Mouse (Mus musculus): ENCODE results near the gene Fbxo42. TPM values are rescaled to one million over a fixed set of nuclear protein-coding genes. Genes with fewer than 3 reads are reported as not detected.
A peak's percentile ranks its signal among the peaks of the same experiment; 100 is the strongest.

Gene Fbxo42
- total RNA-seq, 2 experiments from 2014 or later, result 7.8 to 16.5 TPM

DNA sequence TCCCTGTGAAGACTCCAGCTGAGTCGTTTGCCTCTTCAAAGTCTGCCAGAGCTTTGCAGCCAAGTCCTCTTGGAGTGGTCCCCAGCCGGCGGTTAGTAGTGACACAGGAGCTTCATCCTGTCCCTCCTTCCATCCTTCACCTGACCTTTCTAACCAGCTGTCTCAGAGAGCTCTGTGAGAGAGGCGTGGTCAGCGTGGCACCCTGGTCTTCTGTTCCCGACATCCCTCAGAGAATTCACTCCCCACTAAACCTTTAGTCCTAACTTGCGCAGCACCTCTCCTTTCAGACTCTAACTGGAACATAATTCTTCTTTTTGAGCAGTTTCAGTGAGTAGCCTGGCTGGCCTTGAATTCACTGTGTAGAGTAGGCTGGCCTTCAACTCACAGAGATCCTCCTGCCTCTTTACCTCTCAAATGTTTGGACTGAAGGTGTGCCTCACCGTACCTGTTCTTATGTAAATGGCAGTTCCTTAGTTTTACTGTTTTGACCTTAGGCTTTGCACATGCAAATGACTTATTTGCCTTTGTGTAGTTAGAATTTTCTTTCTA is 18.1 kb downstream of the Fbxo42 start:
- no peak for ATAC-seq (replicated peaks; ENCODE audit: poor library complexity, severe bottlenecking)

DNA sequence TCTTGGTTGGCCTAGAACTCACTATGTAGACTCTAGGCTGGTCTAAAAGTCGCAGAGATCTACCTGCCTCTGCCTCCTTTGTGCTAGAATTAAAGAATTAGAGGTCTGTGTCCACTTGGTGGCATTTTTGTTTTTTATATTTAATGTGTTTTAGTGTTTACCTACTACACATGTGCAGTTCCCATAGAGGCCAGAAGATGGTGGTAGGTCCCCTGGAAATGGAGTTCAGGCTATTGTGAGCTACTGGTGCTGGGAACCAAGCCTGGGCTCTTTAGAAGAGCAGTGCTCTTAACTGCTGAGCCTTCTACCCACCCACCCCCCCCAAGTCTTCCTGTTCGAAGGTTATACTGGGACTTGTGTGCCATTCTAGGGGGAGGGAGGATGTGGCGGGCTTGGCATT is 19.4 kb downstream of the Fbxo42 start:
- no peak for ATAC-seq (replicated peaks; ENCODE audit: poor library complexity, severe bottlenecking)

DNA sequence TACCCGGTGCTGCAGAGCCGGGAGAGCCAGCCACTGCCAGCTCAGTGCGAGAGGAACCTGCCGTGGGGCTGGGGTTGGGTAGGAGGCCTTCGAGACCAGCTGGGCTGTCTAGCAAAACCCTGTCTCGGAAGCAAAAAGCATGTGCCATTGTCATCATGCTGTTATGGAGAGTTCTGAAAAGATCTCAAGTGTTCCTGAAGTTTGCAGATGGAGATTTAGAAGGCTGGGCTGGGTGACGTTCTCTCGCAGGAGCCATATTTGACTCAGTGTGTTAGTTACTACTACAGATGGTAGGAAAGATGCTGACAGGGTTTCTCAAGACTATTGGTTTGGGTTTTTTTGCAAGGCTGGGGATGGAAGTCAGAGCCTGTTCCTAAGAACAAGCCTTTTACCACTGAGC is 24.4 kb downstream of the Fbxo42 start:
- ATAC-seq (replicated peaks; ENCODE audit: poor library complexity, severe bottlenecking), result no peak

DNA sequence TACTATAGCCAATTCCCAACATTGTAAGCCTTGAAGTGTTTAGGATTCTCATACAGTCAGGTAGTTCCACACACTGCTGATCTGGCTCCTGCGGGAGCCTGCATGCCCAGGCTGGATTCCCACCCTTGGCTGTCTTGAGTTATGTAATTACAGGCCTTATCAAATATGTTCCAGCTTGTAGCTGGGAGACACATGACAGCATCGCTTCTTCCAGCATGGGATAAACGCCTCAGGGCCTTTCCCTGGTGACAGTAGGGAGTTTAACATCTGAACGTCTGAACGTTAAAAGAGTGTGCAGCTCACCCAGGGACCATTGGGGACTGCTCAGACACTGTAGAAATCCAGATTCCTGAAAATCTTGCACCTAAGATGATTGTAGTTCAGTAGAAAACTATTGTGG is 28.1 kb downstream of the Fbxo42 start:
- no peak for ATAC-seq (replicated peaks; ENCODE audit: poor library complexity, severe bottlenecking)

DNA sequence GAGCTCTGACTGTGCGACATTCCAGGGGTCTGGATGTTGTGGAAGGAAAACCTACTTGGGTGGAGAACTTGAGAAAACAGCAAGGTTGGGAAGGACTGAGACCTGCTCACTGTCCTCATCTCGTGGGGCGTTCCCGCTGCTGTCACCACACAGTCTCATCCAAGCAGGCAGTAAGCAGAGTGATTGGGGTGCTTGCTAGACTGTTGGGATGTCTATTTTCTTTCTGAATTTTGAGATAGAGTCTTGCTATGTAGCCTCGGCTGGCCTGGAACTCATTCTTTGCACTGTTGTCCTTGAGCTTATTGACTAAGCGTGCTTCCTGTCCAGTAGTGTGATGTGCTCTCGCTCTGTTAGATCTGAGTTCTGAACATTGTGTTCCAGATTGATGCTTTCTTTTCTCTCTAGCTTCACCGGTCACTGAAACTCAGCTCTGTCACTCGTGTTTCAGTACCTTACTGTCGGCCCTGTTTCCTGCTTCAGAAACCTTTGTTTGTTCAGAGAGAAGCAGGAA is 28.7 kb downstream of the Fbxo42 start:
- ATAC-seq (replicated peaks; ENCODE audit: poor library complexity, severe bottlenecking), result no peak

DNA sequence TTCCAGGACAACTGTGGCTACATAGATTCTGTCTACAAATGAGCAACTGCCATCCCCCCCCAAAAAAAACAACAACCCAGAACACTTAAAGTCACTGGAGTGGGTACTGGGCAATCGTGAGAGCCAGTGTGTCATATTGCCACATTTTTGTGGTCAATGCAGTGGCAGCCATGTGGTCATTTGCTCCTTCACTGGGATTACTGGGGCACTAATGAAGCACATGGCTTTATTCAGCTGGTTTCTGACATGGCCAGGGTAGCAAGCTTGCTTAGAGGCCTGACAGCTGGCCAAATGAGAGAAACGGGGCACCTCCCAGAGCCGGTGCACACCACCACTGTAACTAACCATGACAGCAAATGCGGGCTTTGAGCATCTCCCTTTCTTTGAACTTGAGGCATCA is 30.8 kb downstream of the Fbxo42 start:
- peak; percentile 43 for ATAC-seq (replicated peaks; ENCODE audit: poor library complexity, severe bottlenecking)

DNA sequence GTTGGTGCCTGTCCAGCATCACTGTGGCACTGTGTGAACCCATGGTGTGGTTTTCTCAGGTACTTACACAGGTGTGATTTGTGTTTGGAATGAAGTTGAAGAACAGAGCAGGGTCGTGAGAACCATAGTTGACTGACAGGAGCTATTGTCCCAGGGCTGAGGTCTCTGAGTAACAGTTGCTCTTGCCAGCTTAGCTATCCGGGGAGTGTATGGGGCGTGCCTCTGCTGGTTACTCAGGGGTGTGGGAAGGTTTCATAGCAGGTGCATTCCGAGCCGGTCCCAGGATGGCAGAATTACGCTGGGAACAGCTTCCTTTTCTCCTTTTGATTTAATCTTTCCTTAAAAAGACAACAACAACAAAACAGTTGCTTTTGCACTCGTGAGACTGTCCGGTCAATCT is 33.1 kb downstream of the Fbxo42 start:
- ATAC-seq (replicated peaks; ENCODE audit: poor library complexity, severe bottlenecking), result no peak

DNA sequence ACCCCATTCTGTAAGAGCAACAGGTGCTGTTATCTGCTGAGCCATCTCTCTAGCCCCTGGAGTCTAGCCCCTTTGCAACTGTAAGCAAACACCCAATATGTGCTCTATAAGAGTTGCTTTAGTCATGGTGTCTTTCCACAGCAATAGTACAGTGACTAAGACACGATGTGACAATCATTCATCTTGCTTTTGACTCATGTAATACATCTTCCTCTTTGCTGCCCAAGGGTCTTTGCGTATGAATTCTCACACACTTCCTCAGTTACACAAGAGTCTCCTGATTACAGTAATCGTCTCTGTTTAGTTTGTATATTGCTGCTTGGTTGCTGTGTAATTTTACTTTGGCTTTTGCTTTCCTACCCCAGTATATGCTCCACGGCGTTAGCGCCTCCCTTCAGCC is 34.3 kb downstream of the Fbxo42 start:
- peak; percentile 93 for ATAC-seq (replicated peaks; ENCODE audit: poor library complexity, severe bottlenecking)

DNA sequence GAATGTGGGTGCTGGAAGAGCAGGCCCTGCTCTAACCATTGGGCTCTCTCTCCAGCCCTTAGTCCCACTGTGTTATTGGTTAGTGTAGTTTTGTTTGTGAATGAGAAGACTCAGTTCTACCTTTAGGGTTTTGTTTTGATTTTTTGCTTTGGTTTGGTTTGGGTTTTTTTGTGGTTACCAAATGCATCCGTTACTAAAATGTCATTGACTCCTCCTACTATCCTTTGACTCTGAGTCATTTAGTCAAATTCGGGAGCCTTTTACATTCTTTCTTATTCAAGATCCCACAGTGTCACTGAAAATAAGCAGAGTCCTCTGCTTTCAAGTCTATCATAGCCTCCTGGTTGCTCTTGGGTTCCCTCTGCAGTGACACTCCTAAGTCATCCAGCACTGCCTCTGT is 36.2 kb downstream of the Fbxo42 start:
- no peak for ATAC-seq (replicated peaks; ENCODE audit: poor library complexity, severe bottlenecking)

DNA sequence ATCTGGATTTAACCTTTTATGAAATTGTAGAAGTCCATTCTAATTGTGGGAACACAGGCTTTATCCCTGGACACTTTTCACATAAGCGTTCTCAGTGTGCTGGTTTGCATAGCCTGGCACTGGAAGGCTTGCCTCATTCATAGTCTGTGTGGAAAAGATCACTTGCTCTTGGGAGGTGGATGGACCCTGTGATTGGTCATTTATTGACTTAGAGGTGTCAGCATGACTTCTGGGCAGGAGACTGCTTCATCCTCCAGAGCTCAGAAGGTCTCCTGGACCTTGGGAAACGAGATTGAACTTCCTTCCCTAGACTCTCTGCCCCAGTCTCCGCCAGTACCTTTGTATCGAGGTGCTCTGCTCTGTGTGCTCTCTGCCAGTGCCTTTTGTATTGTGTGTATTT is 36.7 kb downstream of the Fbxo42 start:
- no peak for ATAC-seq (replicated peaks; ENCODE audit: poor library complexity, severe bottlenecking)

DNA sequence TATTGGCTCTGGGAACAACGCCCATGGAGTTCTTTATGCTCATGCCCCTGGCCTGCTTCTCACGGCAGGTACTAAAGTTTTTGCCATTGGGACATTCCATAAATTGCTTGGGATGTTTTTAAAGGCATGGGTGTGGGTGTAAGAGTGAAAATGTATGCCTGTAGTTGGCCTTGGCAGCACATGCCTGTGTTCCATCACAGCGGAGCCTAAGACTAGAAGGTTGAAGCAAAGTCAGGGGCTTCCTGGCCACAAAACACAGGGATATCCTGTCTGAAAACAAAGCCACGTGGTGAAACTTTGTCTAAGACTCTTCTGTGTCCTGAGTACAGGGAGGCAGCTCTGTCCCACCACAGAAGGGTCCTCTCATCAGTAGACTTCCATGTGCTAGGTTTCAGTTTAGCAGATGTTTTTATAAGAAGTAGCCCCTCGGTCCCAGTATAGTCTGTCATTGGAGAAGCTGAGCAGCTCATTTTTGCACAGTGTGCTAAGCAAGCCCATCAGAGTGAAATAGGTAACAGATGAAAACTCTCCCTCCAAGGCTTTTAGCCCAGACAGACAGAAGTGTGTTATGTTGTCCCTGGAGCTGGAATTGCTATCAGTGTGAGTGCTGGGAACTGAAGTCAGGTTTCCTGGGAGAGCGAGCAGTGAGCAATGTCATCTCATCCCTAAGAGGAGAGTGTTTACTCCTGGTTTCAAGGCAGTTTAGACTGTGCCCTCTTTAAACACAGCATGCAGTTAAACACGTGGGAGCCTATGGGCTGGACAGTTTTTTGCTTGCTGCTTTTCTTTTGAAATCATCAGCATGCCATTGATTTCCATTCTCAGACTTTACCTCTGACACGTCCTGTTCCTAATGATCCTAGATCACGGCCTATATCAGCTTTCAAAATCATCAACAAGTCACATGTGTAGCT is 39.5 kb downstream of the Fbxo42 start:
- ATAC-seq (replicated peaks; ENCODE audit: poor library complexity, severe bottlenecking), result no peak

DNA sequence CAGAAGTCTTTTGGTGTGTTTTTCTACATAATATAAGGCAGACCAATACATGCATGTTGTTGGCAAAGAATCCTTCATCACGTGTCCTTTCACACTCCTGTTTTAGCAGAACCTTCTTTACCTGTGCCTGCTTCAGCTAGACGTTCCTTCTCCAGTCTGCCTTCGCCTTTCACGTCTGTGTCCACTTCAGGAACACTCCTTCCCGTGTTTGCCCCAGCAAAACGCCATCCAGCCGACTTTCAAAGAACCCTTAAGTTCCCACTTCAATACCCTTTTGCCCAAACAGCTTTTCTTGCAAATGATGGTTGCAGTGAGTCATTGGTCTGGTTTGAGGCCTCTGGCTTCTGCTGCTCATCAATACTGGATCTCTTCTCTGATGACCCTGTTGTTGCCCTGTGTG is 43.6 kb downstream of the Fbxo42 start:
- ATAC-seq (replicated peaks; ENCODE audit: poor library complexity, severe bottlenecking), result no peak

DNA sequence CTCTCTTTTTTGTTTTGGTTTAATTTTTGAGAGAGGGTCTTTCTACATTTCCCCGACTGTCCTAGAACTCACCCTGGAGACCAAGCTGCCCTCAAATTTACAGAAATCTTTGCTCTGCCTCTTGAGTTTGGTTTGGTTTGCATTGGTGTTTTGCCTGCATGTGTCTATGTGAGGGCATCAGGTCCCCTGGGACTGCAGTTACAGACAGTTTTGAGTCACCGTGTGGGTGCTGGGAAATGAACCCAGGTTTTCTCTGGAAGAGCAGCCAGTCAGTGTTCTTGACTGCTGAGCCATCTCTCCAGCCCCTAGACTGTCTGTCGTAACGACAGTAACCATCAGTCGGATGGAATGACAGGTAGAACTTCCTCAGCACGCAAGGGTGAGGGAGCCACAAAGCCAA is 46.8 kb downstream of the Fbxo42 start:
- ATAC-seq (replicated peaks; ENCODE audit: poor library complexity, severe bottlenecking), result no peak

DNA sequence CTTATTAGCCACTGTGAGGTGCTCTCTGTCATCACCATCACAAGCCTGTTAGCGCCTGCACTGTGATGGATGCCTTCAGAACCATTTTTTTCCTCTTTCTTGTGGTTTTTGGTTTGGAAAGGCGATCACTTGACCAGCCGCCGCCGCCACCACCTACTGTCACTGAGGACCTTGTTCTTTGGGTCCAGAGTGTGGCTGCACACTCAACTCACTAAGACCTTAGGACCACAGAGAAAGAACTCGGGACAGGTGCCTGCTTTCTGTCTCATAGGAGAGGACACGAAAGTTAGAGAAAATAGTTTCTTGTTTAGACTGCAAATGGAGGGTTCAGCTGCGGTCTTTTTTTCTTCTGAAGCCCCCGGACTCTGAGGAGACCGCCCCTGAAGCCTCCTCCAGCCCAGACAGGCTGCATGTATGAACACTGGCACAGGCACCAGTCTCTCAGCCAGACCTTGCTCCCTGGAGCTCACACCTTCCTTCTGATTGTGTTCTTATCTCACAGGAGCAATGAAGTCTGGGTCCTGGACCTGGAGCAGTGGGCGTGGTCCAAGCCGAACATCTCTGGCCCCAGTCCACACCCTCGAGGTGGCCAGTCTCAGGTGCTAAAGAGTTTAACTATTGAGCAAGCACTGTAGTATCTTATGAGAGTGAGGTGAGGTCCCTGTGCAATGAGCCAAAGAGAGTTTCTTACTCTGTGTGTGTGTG is 49.4 kb downstream of the Fbxo42 start:
- no peak for ATAC-seq (replicated peaks; ENCODE audit: poor library complexity, severe bottlenecking)

DNA sequence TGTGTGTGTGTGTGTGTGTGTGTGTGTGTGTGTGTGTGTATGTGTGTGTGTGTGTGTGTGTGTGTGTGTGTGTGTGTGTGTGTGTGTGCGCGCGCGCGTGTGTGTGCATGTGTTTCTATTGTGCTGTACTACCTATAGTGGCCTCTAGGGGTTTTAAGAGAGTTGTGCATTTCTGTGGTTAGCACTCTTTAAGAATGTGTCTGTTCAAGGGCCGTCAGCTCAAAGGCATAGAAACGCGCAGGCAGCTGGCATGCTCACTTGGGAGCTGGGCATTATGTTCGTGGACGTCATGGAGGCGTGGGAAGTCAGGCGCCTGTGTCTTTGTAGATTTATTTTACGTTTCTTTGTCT is 49.9 kb downstream of the Fbxo42 start:
- no peak for ATAC-seq (replicated peaks; ENCODE audit: poor library complexity, severe bottlenecking)

DNA sequence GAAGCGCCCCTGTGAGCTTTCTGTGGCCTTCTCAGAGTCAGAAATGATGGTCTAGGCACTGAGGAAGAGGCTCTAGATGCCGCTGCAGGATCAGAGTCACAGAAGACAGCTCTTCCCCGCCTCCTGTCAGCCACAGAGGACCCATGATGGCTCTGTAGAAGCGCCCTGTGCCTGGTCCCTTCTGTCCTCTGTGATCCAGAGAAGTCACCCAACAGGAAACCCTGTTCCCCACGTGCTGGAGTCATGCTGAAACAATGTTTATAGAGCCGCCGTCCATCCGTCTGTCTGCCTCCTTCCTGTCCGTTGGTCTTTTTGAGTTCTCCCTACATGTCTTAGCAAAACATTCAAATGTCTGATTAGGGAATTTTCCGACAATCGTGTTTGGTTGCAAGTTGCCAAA is 53.2 kb downstream of the Fbxo42 start:
- ATAC-seq (replicated peaks; ENCODE audit: poor library complexity, severe bottlenecking), result no peak

DNA sequence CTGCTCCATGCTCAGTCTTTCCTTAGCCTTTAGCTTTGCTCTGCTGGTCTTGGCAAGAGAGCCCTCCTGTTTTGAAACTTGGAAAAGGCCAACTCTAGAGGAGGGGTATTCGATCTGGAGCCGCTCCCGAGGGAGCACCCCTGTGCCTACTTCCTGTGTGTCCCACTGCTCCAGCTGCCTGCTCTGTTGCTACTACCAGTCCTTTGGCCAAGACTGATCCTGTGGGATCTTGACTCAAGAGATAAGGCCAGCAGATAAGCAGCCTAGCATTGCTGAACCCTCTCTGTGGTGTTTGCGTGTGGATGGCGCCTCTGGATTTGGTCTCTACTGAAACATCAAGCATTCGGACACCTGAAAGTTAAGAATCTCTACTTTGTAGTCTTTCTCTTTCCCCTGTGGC is 54.5 kb downstream of the Fbxo42 start:
- ATAC-seq (replicated peaks; ENCODE audit: poor library complexity, severe bottlenecking), result no peak

DNA sequence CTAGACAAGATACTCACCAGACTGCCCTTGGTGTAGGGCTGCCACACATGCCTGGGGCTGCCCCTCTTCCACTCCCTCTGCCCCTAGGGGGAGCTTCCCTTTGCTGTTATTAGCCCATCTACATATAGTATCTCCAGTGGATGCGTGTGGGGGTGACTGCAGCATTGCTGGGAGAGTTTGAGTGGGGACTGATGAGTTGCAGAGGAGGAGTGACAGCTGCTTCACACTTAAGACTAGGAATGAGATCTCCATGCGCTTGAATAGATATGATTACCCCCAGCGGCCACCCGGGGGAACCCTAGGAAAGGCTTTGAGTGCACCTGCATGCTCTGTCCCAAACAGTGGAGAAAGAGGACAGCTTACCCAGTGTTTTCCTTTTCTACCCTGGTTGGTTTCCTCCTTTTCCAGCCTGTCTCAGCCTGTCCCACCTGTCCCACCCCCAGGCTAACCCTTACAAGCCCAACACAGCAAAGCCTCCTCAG is 56.9 kb downstream of the Fbxo42 start:
- ATAC-seq (replicated peaks; ENCODE audit: poor library complexity, severe bottlenecking), result peak; percentile 14; the same call in 1 of the 2 replicates

DNA sequence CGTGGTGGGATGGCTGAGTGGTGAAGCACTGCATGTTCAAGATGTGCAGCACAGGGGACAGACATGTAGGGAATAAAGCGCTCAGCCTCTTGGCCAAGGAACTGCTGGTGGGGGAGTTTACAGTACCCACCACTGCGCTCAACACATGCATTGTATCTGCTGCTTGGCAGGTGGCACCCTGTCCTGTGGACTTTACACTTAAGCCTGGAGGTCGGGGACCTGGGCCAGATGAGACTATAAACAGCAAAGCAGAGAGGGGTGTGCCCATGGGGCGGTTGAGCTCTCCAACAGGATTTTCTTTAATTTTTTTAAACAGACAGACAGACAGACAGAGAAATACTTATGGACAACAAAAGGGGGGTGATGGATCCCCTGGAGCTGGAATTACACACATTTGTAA is 59.4 kb downstream of the Fbxo42 start:
- no peak for ATAC-seq (replicated peaks; ENCODE audit: poor library complexity, severe bottlenecking)

DNA sequence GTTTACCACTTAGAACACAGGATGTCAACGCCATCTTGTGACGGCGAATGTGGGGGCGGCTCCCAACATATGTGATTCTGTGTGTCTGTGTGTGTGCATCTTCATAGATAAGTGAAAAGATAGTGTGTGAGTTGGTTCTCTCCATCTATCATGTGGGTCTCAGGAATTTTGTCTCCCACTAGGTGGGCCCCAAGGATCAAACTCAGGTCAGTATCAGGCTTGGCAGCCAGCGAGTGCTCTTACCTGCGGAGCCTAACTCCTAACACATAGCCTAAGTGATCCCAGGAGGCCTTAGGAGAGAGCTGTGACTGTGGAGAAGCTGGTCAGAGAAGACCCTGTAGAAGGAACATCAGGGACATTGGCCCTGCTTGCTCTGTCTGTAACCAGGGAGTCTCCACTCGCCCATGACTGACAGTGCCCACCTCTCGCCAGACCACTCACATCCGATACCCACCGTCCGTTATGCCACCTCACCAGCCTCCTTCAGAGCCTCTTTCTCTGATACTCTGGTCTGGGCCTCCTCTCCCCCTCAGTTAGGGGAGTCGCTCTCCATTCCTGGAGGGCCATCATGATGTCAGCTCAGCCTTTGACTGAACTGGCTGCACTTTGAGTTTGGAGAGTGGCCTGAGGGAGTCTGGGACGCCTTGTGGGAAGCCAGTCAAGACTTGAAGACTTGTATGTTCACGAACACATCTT is 63.0 kb downstream of the Fbxo42 start:
- peak; percentile 33; the same call in 1 of the 2 replicates for ATAC-seq (replicated peaks; ENCODE audit: poor library complexity, severe bottlenecking)

DNA sequence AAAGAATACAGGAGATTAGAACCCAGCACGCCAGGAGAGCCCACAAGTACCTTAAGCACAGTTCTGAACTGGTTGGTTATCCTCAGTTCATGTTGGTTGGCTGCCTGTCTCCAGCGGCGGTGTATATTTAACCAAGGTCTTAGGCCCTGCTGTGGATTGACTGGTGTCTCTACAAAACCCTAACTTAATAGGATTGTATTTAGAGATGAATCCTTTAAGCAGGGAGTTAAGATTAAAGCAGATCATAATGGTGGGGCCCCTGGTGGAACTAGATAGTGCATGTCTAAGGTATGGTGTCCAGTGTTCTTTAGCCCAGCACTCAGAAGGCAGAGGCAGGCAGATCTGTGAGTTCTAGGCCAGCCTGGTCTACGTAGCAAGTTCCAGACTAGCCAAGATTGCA is 63.9 kb downstream of the Fbxo42 start:
- no peak for ATAC-seq (replicated peaks; ENCODE audit: poor library complexity, severe bottlenecking)
